Mouse (Mus musculus): Measurements from ENCODE around the gene Dhx16.
"Not testable (repeated sequence)": the region's sequence is repeated elsewhere in the genome, so short reads cannot be mapped to it uniquely, and the experiment has no call there.

DNA sequence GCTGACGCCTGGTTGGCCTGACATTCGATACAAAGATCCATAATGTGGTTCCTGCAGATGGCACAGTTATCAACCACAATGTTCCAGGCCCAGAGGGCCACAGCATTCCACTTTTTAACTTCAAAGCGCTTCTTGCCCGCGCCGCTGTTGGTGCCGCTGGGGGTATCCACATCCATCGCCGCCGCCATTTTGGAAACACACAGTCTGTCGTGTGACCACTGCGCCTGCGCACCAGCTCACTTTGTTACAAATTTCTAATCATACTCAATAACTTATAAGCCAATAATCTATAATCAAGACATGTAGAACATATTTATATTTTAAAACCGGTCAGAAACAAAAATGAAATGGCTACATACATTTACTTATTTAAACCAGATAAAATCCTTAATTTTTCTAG is 56.1 kb downstream of the Dhx16 start:
- TF ChIP-seq CTCF (IDR thresholded peaks at IDR 0.05; ENCODE audit: low read depth); EP300 (optimal IDR thresholded peaks at IDR 0.05): not testable (repeated sequence)
